Mouse (Mus musculus): Measurements from ENCODE around the gene A630076J17Rik. TPM values are rescaled to one million over a fixed set of nuclear protein-coding genes. Genes with fewer than 3 reads are reported as not detected.

Gene A630076J17Rik
- polyA plus RNA-seq, 1 experiment = not detected

- Histone ChIP-seq H3K4me3 (ENCODE audit: insufficient read depth, low read length) (no peak overlapping the region), H3K4me1 (ENCODE audit: control insufficient read depth, insufficient read depth, low read length) (no peaks in the 10 kb centered on the region), H3K27ac (ENCODE audit: insufficient read depth, low read depth, low read length) (no peak overlapping the region)
- TF ChIP-seq CTCF (IDR thresholded peaks at IDR 0.05; ENCODE audit: low read depth, low read length) = peak; percentile 43; the same call in 1 of the 2 replicates
- no peak for TF ChIP-seq POLR2A (IDR thresholded peaks at IDR 0.05; ENCODE audit: borderline replicate concordance, low read depth, low read length)
Measured at GRCm38 (mm10) chr3:107205994-107206393, 24.4 kb upstream of the A630076J17Rik start.

DNA sequence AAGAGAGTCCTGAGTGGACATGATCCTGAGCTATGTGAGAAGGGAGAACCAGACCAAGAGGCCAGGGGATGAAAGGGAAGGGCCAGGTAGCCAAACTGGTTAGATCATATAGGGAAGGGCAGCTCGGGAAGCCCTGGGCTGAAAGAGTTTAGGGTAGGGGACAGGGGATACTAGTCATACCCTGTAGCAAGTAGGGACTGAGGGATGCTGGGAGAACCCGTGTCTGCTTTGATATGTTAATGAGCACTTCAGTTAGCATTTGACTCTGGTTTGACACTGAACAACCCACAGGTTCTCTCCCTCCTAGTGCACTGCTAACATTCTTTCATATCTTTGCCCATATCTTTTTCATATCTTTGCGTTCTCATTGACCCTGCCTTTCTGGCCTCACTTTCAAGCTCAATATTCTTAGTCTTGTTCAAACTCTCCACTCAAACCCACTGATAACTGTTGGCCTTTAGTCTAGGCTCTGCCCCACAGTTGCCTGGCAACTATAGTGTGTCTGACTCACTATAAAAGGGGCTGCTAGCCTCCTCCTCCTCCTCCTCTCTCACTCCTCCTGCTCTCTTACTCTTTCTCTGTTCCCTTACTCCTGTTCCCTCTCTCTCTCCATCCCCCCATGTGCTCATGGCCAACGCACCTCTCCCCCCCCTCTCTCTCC lies 23.8 kb upstream of the A630076J17Rik start:
- no peak overlapping the region for H3K27ac ChIP-seq (ENCODE audit: insufficient read depth, low read depth, low read length)
- TF ChIP-seq POLR2A (IDR thresholded peaks at IDR 0.05; ENCODE audit: borderline replicate concordance, low read depth, low read length) = no peak
- TF ChIP-seq CTCF (IDR thresholded peaks at IDR 0.05; ENCODE audit: low read depth, low read length) = no peak
- H3K4me3 ChIP-seq (ENCODE audit: insufficient read depth, low read length) = no peak overlapping the region
- no peaks in the 10 kb centered on the region for H3K4me1 ChIP-seq (ENCODE audit: control insufficient read depth, insufficient read depth, low read length)

GRCm38 (mm10) chr3:107207625-107208253 lies 22.7 kb upstream of the A630076J17Rik start:
- Histone ChIP-seq H3K4me1 (ENCODE audit: control insufficient read depth, insufficient read depth, low read length) (no peaks in the 10 kb centered on the region), H3K4me3 (ENCODE audit: insufficient read depth, low read length) (no peak overlapping the region), H3K27ac (ENCODE audit: insufficient read depth, low read depth, low read length) (no peak overlapping the region)
- TF ChIP-seq POLR2A (IDR thresholded peaks at IDR 0.05; ENCODE audit: borderline replicate concordance, low read depth, low read length) = no peak
- no peak for TF ChIP-seq CTCF (IDR thresholded peaks at IDR 0.05; ENCODE audit: low read depth, low read length)

- TF ChIP-seq CTCF (IDR thresholded peaks at IDR 0.05; ENCODE audit: low read depth, low read length) (no peak), POLR2A (IDR thresholded peaks at IDR 0.05; ENCODE audit: borderline replicate concordance, low read depth, low read length) (no peak)
- Histone ChIP-seq H3K4me1 (ENCODE audit: control insufficient read depth, insufficient read depth, low read length) (no peaks in the 10 kb centered on the region), H3K4me3 (ENCODE audit: insufficient read depth, low read length) (no peak overlapping the region)
Measured at GRCm38 (mm10) chr3:107214606-107215005, 15.8 kb upstream of the A630076J17Rik start.

GRCm38 (mm10) chr3:107216400-107217100 lies 13.9 kb upstream of the A630076J17Rik start:
- no peak overlapping the region for H3K4me3 ChIP-seq (ENCODE audit: insufficient read depth, low read length)
- no peaks in the 10 kb centered on the region for H3K4me1 ChIP-seq (ENCODE audit: control insufficient read depth, insufficient read depth, low read length)
- H3K27ac ChIP-seq (ENCODE audit: insufficient read depth, low read depth, low read length) = no peak overlapping the region
- no peak for TF ChIP-seq POLR2A (IDR thresholded peaks at IDR 0.05; ENCODE audit: borderline replicate concordance, low read depth, low read length)

More at GRCm38 (mm10) chr3:107214606-107215005, 15.8 kb upstream of the A630076J17Rik start:
- no peak overlapping the region for H3K27ac ChIP-seq (ENCODE audit: insufficient read depth, low read depth, low read length)

GRCm38 (mm10) chr3:107217101-107217480 lies 13.3 kb upstream of the A630076J17Rik start:
- no peak for TF ChIP-seq CTCF (IDR thresholded peaks at IDR 0.05; ENCODE audit: low read depth, low read length)
- TF ChIP-seq POLR2A (IDR thresholded peaks at IDR 0.05; ENCODE audit: borderline replicate concordance, low read depth, low read length) = no peak
- no peaks in the 10 kb centered on the region for H3K4me1 ChIP-seq (ENCODE audit: control insufficient read depth, insufficient read depth, low read length)
- H3K27ac ChIP-seq (ENCODE audit: insufficient read depth, low read depth, low read length) = no peak overlapping the region
- H3K4me3 ChIP-seq (ENCODE audit: insufficient read depth, low read length) = no peak overlapping the region

- Histone ChIP-seq H3K27ac (ENCODE audit: insufficient read depth, low read depth, low read length) (no peak overlapping the region), H3K4me1 (ENCODE audit: control insufficient read depth, insufficient read depth, low read length) (no peaks in the 10 kb centered on the region), H3K4me3 (ENCODE audit: insufficient read depth, low read length) (no peak overlapping the region)
- TF ChIP-seq POLR2A (IDR thresholded peaks at IDR 0.05; ENCODE audit: borderline replicate concordance, low read depth, low read length) (no peak), CTCF (IDR thresholded peaks at IDR 0.05; ENCODE audit: low read depth, low read length) (no peak)
Measured at GRCm38 (mm10) chr3:107218572-107218971, 11.8 kb upstream of the A630076J17Rik start.

GRCm38 (mm10) chr3:107221608-107222007 lies 8.8 kb upstream of the A630076J17Rik start, which contains the start of gene Cym:
TSS of gene Cym (minus strand) at chr3:107221732.
- H3K4me3 ChIP-seq (ENCODE audit: insufficient read depth, low read length) = no peak within 1 kb of the TSS
- H3K27ac ChIP-seq (ENCODE audit: insufficient read depth, low read depth, low read length) = no peak within 1 kb of the TSS

DNA sequence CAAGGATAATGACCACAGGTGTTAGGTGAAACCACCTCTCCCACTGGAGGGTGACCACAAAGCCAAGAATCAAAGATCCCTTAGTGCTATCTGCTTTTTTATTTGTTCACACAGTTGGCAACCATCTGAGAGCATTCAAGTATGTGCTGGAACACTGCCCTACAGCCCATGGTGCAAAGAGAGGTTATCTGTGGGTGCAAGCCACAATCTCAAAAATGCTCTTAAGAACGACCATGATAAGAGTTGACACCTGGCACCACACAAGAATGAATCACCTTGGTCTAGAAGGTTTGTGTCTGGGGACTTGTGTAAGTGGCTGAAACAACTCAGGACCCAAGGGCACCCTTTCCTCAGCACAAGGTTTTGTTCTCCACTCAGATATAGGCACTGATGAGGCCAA lies 7.2 kb upstream of the A630076J17Rik start:
- no peak overlapping the region for H3K4me3 ChIP-seq (ENCODE audit: insufficient read depth, low read length)
- no peaks in the 10 kb centered on the region for H3K4me1 ChIP-seq (ENCODE audit: control insufficient read depth, insufficient read depth, low read length)
- no peak overlapping the region for H3K27ac ChIP-seq (ENCODE audit: insufficient read depth, low read depth, low read length)
- TF ChIP-seq POLR2A (IDR thresholded peaks at IDR 0.05; ENCODE audit: borderline replicate concordance, low read depth, low read length) (no peak), CTCF (IDR thresholded peaks at IDR 0.05; ENCODE audit: low read depth, low read length) (no peak)

More at GRCm38 (mm10) chr3:107221608-107222007, 8.8 kb upstream of the A630076J17Rik start, which contains the start of gene Cym:
- no peak for TF ChIP-seq CTCF (IDR thresholded peaks at IDR 0.05; ENCODE audit: low read depth, low read length)
- H3K4me1 ChIP-seq (ENCODE audit: control insufficient read depth, insufficient read depth, low read length) = no peaks in the 10 kb centered on the region

DNA sequence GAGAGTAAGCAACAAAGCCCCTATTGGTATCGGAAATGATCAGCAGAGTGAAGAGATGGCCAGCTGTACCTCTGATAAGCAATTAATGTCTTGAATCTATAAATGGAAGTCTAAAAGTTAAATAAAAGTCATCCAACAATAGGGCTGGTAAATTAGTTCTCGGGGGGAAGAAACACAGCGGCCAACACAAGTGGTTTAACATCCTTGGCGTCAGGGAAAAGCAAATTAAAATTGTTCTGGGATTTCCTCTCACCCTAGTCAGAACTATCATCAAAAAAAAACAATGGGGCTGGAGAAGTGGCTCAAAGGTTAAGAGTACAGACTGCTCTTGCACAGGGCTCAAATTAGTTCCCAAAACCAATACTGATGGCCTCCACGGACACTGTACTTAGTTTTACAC lies 4.6 kb upstream of the A630076J17Rik start:
- Histone ChIP-seq H3K4me3 (ENCODE audit: insufficient read depth, low read length) (no peak overlapping the region), H3K4me1 (ENCODE audit: control insufficient read depth, insufficient read depth, low read length) (no peaks in the 10 kb centered on the region), H3K27ac (ENCODE audit: insufficient read depth, low read depth, low read length) (no peak overlapping the region)
- no peak for TF ChIP-seq POLR2A (IDR thresholded peaks at IDR 0.05; ENCODE audit: borderline replicate concordance, low read depth, low read length)

All from bone marrow macrophage, adult 2 months (primary cell).